Mouse (Mus musculus) stomach, embryonic 15.5 days (tissue): Measurements from ENCODE around the gene Auts2. TPM values are rescaled to one million over a fixed set of nuclear protein-coding genes. Genes with fewer than 3 reads are reported as not detected.

Source experiments
- ATAC-seq: fragments of 200-750 bp; cut with Nextera tagmentation; 2 replicates; pipeline ENCODE4 v1.8.0; 2017; ENCODE audit warnings: low read depth, moderate number of reproducible peaks, moderate TSS enrichment; ENCODE audit not compliant: insufficient read depth, low FRiP score
- H3K27ac ChIP-seq: fragments of 300-500 bp; sonication (generic); 2 replicates; pipeline ENCODE4 v1.5.1; 2015; ENCODE audit warnings: mild to moderate bottlenecking, inconsistent platforms
- H3K27me3 ChIP-seq: fragments of 300-500 bp; sonication (generic); replicated peaks from 2 replicates; pipeline ENCODE4 v1.6.1; 2015; ENCODE audit warnings: inconsistent platforms
- H3K36me3 ChIP-seq: fragments of 300-500 bp; sonication (generic); 2 replicates; pipeline ENCODE4 v1.6.1; 2015; ENCODE audit warnings: inconsistent platforms
- H3K4me1 ChIP-seq: fragments of 300-500 bp; sonication (generic); 2 replicates; pipeline ENCODE4 v1.6.1; 2015; ENCODE audit warnings: inconsistent platforms
- H3K4me2 ChIP-seq: fragments of 300-500 bp; sonication (generic); 2 replicates; pipeline ENCODE4 v1.6.1; 2015; ENCODE audit warnings: mild to moderate bottlenecking, inconsistent platforms
- H3K4me3 ChIP-seq: fragments of 300-500 bp; sonication (generic); replicated peaks from 2 replicates; pipeline ENCODE4 v1.5.1; 2015; ENCODE audit warnings: inconsistent platforms
- H3K9ac ChIP-seq: fragments of 300-500 bp; sonication (generic); 2 replicates; pipeline ENCODE4 v1.6.1; 2015; ENCODE audit warnings: inconsistent platforms
- H3K9me3 ChIP-seq: fragments of 300-500 bp; sonication (generic); 2 replicates; pipeline ENCODE4 v1.6.1; 2016; ENCODE audit warnings: inconsistent platforms
- WGBS: fragments of 180-500 bp; shearing (Covaris S2); methylation state at CpG from one replicate; pipeline ENCODE4 v1.1.7; 2015; 5-methylcytosine and 5-hydroxymethylcytosine counted together
- polyA plus RNA-seq: library from polyadenylated mRNA; unstranded; fragments of >200 nt; fragmentation: Nextera tagmentation; extraction: Ambion mirVana; gene quantifications from 2 replicates; pipeline ENCODE4 v1.2.1, GENCODE M21; 2015

Auts2 gene
- polyA plus RNA-seq, 1 experiment from 2014 or later, result 25.5 TPM

- Histone ChIP-seq H3K36me3 (no peaks in the 10 kb centered on the region), H3K9me3 (no peaks in the 10 kb centered on the region), H3K9ac (peak overlapping the region; percentile 79), H3K4me2 (peak overlapping the region; percentile 79), H3K27me3 (no peaks in the 10 kb centered on the region), H3K27ac (peak overlapping the region; percentile 92), H3K4me1 (peaks cover 7% of the 10 kb centered on the region; the same call in 1 of the 2 replicates), H3K4me3 (peak overlapping the region; percentile 78)
- 0% methylated on average over 68 of the region's 68 CpGs for WGBS
- peak; percentile 88 for ATAC-seq
These were observed 1004.7 kb downstream of the Auts2 start for GRCm38 (mm10) chr5:131538311-131538915.

- WGBS, result under 1% methylated on average over 44 of the region's 48 CpGs
- ATAC-seq, result peak; percentile 59
These were observed 1005.3 kb downstream of the Auts2 start for GRCm38 (mm10) chr5:131537831-131538310.

GRCm38 (mm10) chr5:131537155-131537830 lies 1005.9 kb downstream of the Auts2 start:
- peak overlapping the region; percentile 79 for H3K9ac ChIP-seq
- H3K27me3 ChIP-seq, result no peaks in the 10 kb centered on the region
- H3K4me3 ChIP-seq, result peak overlapping the region; percentile 78
- no peaks in the 10 kb centered on the region for H3K9me3 ChIP-seq
- H3K36me3 ChIP-seq, result no peaks in the 10 kb centered on the region
- ATAC-seq, result peak; percentile 65
- H3K27ac ChIP-seq, result peak overlapping the region; percentile 92
- peak overlapping the region; percentile 79 for H3K4me2 ChIP-seq
- under 1% methylated on average over 42 of the region's 44 CpGs for WGBS
- peaks cover 7% of the 10 kb centered on the region; the same call in 1 of the 2 replicates for H3K4me1 ChIP-seq

More at GRCm38 (mm10) chr5:131537831-131538310, 1005.3 kb downstream of the Auts2 start:
- H3K4me1 ChIP-seq, result peaks cover 7% of the 10 kb centered on the region; the same call in 1 of the 2 replicates
- H3K27me3 ChIP-seq, result no peaks in the 10 kb centered on the region
- H3K9ac ChIP-seq, result peak overlapping the region; percentile 79
- H3K9me3 ChIP-seq, result no peaks in the 10 kb centered on the region
- peak overlapping the region; percentile 92 for H3K27ac ChIP-seq
- peak overlapping the region; percentile 78 for H3K4me3 ChIP-seq
- no peaks in the 10 kb centered on the region for H3K36me3 ChIP-seq
- peak overlapping the region; percentile 79 for H3K4me2 ChIP-seq

- Histone ChIP-seq H3K4me3 (peak overlapping the region; percentile 78), H3K27me3 (no peaks in the 10 kb centered on the region), H3K36me3 (no peaks in the 10 kb centered on the region), H3K27ac (no peak overlapping the region), H3K4me2 (peak overlapping the region; percentile 79), H3K9ac (no peak overlapping the region), H3K4me1 (peaks cover 7% of the 10 kb centered on the region; the same call in 1 of the 2 replicates), H3K9me3 (no peaks in the 10 kb centered on the region)
- 54% methylated on average over 6 of the region's 6 CpGs for WGBS
- no peak for ATAC-seq
These were observed 1007.4 kb downstream of the Auts2 start for GRCm38 (mm10) chr5:131535752-131536151.

GRCm38 (mm10) chr5:131533815-131534214 lies 1009.3 kb downstream of the Auts2 start:
- Histone ChIP-seq H3K9ac (no peak overlapping the region), H3K36me3 (no peaks in the 10 kb centered on the region), H3K27me3 (no peaks in the 10 kb centered on the region), H3K27ac (no peak overlapping the region), H3K4me3 (no peak overlapping the region), H3K4me1 (peaks cover 7% of the 10 kb centered on the region; the same call in 1 of the 2 replicates), H3K9me3 (no peaks in the 10 kb centered on the region), H3K4me2 (no peak overlapping the region)
- ATAC-seq, result no peak
- WGBS, result 22% methylated on average over 3 of the region's 3 CpGs

GRCm38 (mm10) chr5:131531744-131532552 lies 1011.2 kb downstream of the Auts2 start:
- no peaks in the 10 kb centered on the region for H3K9me3 ChIP-seq
- 63% methylated on average over 15 of the region's 15 CpGs for WGBS

GRCm38 (mm10) chr5:131530828-131531227 lies 1012.3 kb downstream of the Auts2 start:
- no peak overlapping the region for H3K4me3 ChIP-seq
- H3K9me3 ChIP-seq, result no peaks in the 10 kb centered on the region
- WGBS, result 76% methylated on average over 2 of the region's 2 CpGs
- H3K36me3 ChIP-seq, result no peaks in the 10 kb centered on the region
- H3K4me2 ChIP-seq, result no peak overlapping the region
- no peaks in the 10 kb centered on the region for H3K27me3 ChIP-seq
- no peak for ATAC-seq
- no peak overlapping the region for H3K9ac ChIP-seq
- H3K4me1 ChIP-seq, result peaks cover 3% of the 10 kb centered on the region; the same call in 1 of the 2 replicates
- no peak overlapping the region for H3K27ac ChIP-seq

More at GRCm38 (mm10) chr5:131531744-131532552, 1011.2 kb downstream of the Auts2 start:
- Histone ChIP-seq H3K27ac (no peak overlapping the region), H3K4me3 (no peak overlapping the region), H3K4me1 (peaks cover 7% of the 10 kb centered on the region; the same call in 1 of the 2 replicates), H3K9ac (no peak overlapping the region), H3K4me2 (no peak overlapping the region), H3K27me3 (no peaks in the 10 kb centered on the region), H3K36me3 (no peaks in the 10 kb centered on the region)
- ATAC-seq, result no peak

- H3K4me2 ChIP-seq, result no peak overlapping the region
- ATAC-seq, result no peak
- H3K9me3 ChIP-seq, result no peaks in the 10 kb centered on the region
- H3K4me1 ChIP-seq, result 0 out of 2 replicates have a peak, but pooled peaks cover 3% of the 10 kb centered on the region
- H3K27ac ChIP-seq, result no peak overlapping the region
- no peak overlapping the region for H3K9ac ChIP-seq
- H3K27me3 ChIP-seq, result no peaks in the 10 kb centered on the region
- no peaks in the 10 kb centered on the region for H3K36me3 ChIP-seq
- H3K4me3 ChIP-seq, result no peak overlapping the region
- 37% methylated on average over 3 of the region's 3 CpGs for WGBS
These were observed 1016.5 kb downstream of the Auts2 start for GRCm38 (mm10) chr5:131526666-131527065.

- Histone ChIP-seq H3K4me3 (no peak overlapping the region), H3K27me3 (no peaks in the 10 kb centered on the region), H3K4me1 (0 out of 2 replicates have a peak, but pooled peaks cover 3% of the 10 kb centered on the region), H3K9me3 (no peaks in the 10 kb centered on the region), H3K9ac (no peak overlapping the region), H3K27ac (no peak overlapping the region), H3K36me3 (no peaks in the 10 kb centered on the region), H3K4me2 (no peak overlapping the region)
- 52% methylated on average over 12 of the region's 12 CpGs for WGBS
- peak; percentile 45; the same call in 1 of the 2 replicates for ATAC-seq
These were observed 1018.2 kb downstream of the Auts2 start for GRCm38 (mm10) chr5:131524900-131525465.

GRCm38 (mm10) chr5:131519560-131519959 lies 1023.6 kb downstream of the Auts2 start:
- H3K9ac ChIP-seq, result no peak overlapping the region
- H3K4me3 ChIP-seq, result no peak overlapping the region
- H3K36me3 ChIP-seq, result no peaks in the 10 kb centered on the region
- no peak overlapping the region for H3K4me2 ChIP-seq
- H3K9me3 ChIP-seq, result no peaks in the 10 kb centered on the region
- WGBS, result 90% methylated on average over 3 of the region's 3 CpGs
- H3K27ac ChIP-seq, result no peak overlapping the region
- no peaks in the 10 kb centered on the region for H3K27me3 ChIP-seq
- ATAC-seq, result no peak
- H3K4me1 ChIP-seq, result peaks cover 14% of the 10 kb centered on the region; the same call in 1 of the 2 replicates

GRCm38 (mm10) chr5:131517677-131518076 lies 1025.5 kb downstream of the Auts2 start:
- Histone ChIP-seq H3K36me3 (no peaks in the 10 kb centered on the region), H3K4me1 (peaks cover 14% of the 10 kb centered on the region; the same call in 1 of the 2 replicates), H3K9ac (no peak overlapping the region), H3K9me3 (no peaks in the 10 kb centered on the region), H3K27ac (no peak overlapping the region), H3K27me3 (no peaks in the 10 kb centered on the region), H3K4me3 (no peak overlapping the region), H3K4me2 (no peak overlapping the region)
- ATAC-seq, result no peak
- 58% methylated on average over 4 of the region's 4 CpGs for WGBS
